Mouse (Mus musculus) cerebellum, postnatal 4 days (tissue): ENCODE measurements around the gene Trp53i11.

Experiments
- DNase-seq, 2 experiments: peaks; one replicate each; pipeline ENCODE4 v3.0.0; 2022; ENCODE audit warnings: low spot score in 2 of 2, mixed read lengths in 1 of 2

Trp53i11 gene

GRCm38 (mm10) chr2:93242166-93242565 lies 54.8 kb downstream of the Trp53i11 start:
- DNase-seq: no peak

GRCm38 (mm10) chr2:93243439-93244089 lies 56.2 kb downstream of the Trp53i11 start:
- DNase-seq: no peak

GRCm38 (mm10) chr2:93244090-93244443 lies 56.7 kb downstream of the Trp53i11 start:
- DNase-seq: no peak

- no peak for DNase-seq
Measured at GRCm38 (mm10) chr2:93249058-93249457, 61.7 kb downstream of the Trp53i11 start.

GRCm38 (mm10) chr2:93250611-93251010 lies 63.3 kb downstream of the Trp53i11 start:
- DNase-seq: no peak
